Mouse (Mus musculus) left cerebral cortex, postnatal 14 days (tissue): ENCODE results near the gene Gpm6a. TPM values are rescaled to one million over a fixed set of nuclear protein-coding genes. Genes with fewer than 3 reads are reported as not detected.

Source experiments
- total RNA-seq, 2 experiments: library from RNA; stranded (reverse); gene quantifications; 2 replicates each; pipeline ENCODE4 v1.2.3; 2021

The Gpm6a gene
- total RNA-seq, 2 experiments from 2014 or later: 1,368 to 1,391 TPM

Other genes starting within 250 kb of the Gpm6a start
- gene Wdr17, start 67.7 kb upstream of the Gpm6a start, total RNA-seq: 10 to 100 TPM; 34.4 to 41.8 TPM